Mouse (Mus musculus) R1 (cell line): ENCODE measurements around the gene Gm9747.

ENCODE experiments used
- DNase-seq: peaks from one replicate; pipeline ENCODE4 v3.0.0-alpha.2; 2018; ENCODE audit warnings: low read depth, low spot score

The Gm9747 gene

GRCm38 (mm10) chr1:82232812-82233211 is at the start of gene Gm9747:
TSS of gene Gm9747 (plus strand) at chr1:82233112.
- DNase-seq, result no peak

GRCm38 (mm10) chr1:82183913-82184442 is 48.9 kb upstream of the Gm9747 start:
- no peak for DNase-seq

- DNase-seq, result no peak
Observed at GRCm38 (mm10) chr1:82188549-82189231, 44.2 kb upstream of the Gm9747 start.

GRCm38 (mm10) chr1:82189516-82189915 is 43.4 kb upstream of the Gm9747 start:
- no peak for DNase-seq

GRCm38 (mm10) chr1:82191579-82191978 is 41.3 kb upstream of the Gm9747 start:
- DNase-seq, result no peak

- DNase-seq, result no peak
Observed at GRCm38 (mm10) chr1:82199918-82200317, 33.0 kb upstream of the Gm9747 start.

GRCm38 (mm10) chr1:82200636-82201035 is 32.3 kb upstream of the Gm9747 start:
- no peak for DNase-seq

- no peak for DNase-seq
Observed at GRCm38 (mm10) chr1:82207511-82207910, 25.4 kb upstream of the Gm9747 start.

- DNase-seq, result no peak
Observed at GRCm38 (mm10) chr1:82220673-82221396, 12.1 kb upstream of the Gm9747 start.

GRCm38 (mm10) chr1:82221462-82221861 is 11.4 kb upstream of the Gm9747 start:
- no peak for DNase-seq

- no peak for DNase-seq
Observed at GRCm38 (mm10) chr1:82223042-82223795, 9.7 kb upstream of the Gm9747 start.

- no peak for DNase-seq
Observed at GRCm38 (mm10) chr1:82228841-82229240, 4.1 kb upstream of the Gm9747 start.

- DNase-seq, result no peak
Observed at GRCm38 (mm10) chr1:82234616-82235015, 1.7 kb downstream of the Gm9747 start.

GRCm38 (mm10) chr1:82235455-82236104 is 2.7 kb downstream of the Gm9747 start:
- DNase-seq, result no peak

GRCm38 (mm10) chr1:82238245-82238644 is 5.3 kb downstream of the Gm9747 start:
- no peak for DNase-seq

GRCm38 (mm10) chr1:82239409-82240201 is 6.7 kb downstream of the Gm9747 start:
- no peak for DNase-seq

- DNase-seq, result no peak
Observed at GRCm38 (mm10) chr1:82243260-82243825, 10.4 kb downstream of the Gm9747 start.

- no peak for DNase-seq
Observed at GRCm38 (mm10) chr1:82245002-82245401, 12.1 kb downstream of the Gm9747 start.

GRCm38 (mm10) chr1:82247221-82247951 is 14.5 kb downstream of the Gm9747 start:
- DNase-seq, result no peak
